Mouse (Mus musculus) bone marrow, adult 2 months (tissue): Measurements from ENCODE around the gene Zscan21. TPM values are rescaled to one million over a fixed set of nuclear protein-coding genes. Genes with fewer than 3 reads are reported as not detected.
"Not testable (repeated sequence)": the region's sequence is repeated elsewhere in the genome, so short reads cannot be mapped to it uniquely, and the experiment has no call there.

Experiments
- H3K27ac ChIP-seq: fragments of 200-500 bp; 2 replicates; pipeline ENCODE4 v1.5.1; 2012; ENCODE audit warnings: low read depth, mild to moderate bottlenecking, control low read depth, inconsistent platforms, low read length; ENCODE audit not compliant: control insufficient read depth, poor library complexity, insufficient read depth
- H3K4me1 ChIP-seq: fragments of 200-500 bp; 2 replicates; pipeline ENCODE4 v1.6.1; 2011; ENCODE audit warnings: low read length; ENCODE audit not compliant: control insufficient read depth, insufficient read depth
- H3K4me3 ChIP-seq: fragments of 200-500 bp; replicated peaks from 2 replicates; pipeline ENCODE3; 2011; ENCODE audit warnings: mild to moderate bottlenecking, low read depth, low read length, control low read depth; ENCODE audit not compliant: control insufficient read depth
- CTCF ChIP-seq: fragments of 200-500 bp; IDR thresholded peaks from 2 replicates; pipeline ENCODE4 v1.5.1; 2011; ENCODE audit warnings: low read length, control low read depth; ENCODE audit not compliant: control insufficient read depth, insufficient read depth
- POLR2A ChIP-seq: fragments of 200-500 bp; IDR thresholded peaks from 2 replicates; pipeline ENCODE4 v1.6.1; 2011; ENCODE audit warnings: low read depth, mild to moderate bottlenecking, control low read depth, low read length, borderline replicate concordance; ENCODE audit not compliant: control insufficient read depth
- WGBS: fragments of 180-500 bp; shearing (Covaris S2); methylation state at CpG from one replicate; pipeline ENCODE4 v1.1.7; 2018; 5-methylcytosine and 5-hydroxymethylcytosine counted together
- polyA plus RNA-seq: library from polyadenylated mRNA; stranded (reverse); fragments of >200 nt; gene quantifications from 2 replicates; pipeline ENCODE4 v1.2.4, GENCODE M21; 2011; ENCODE audit warnings: low replicate concordance; ENCODE audit not compliant: missing spikeins, insufficient read depth, insufficient read length

Zscan21 gene
- polyA plus RNA-seq, 1 experiment = 6.5 TPM

- Histone ChIP-seq H3K27ac (no peak overlapping the region), H3K4me3 (no peak overlapping the region), H3K4me1 (no peaks in the 10 kb centered on the region; the same call in 1 of the 2 replicates)
- WGBS = 89% methylated on average over 4 of the region's 4 CpGs
- TF ChIP-seq CTCF (no peak), POLR2A (no peak)
These were observed 23.9 kb upstream of the Zscan21 start for GRCm38 (mm10) chr5:138092771-138093170.

- H3K27ac ChIP-seq = no peak overlapping the region
These were observed 22.2 kb upstream of the Zscan21 start for GRCm38 (mm10) chr5:138094474-138094873.

GRCm38 (mm10) chr5:138104976-138105375 lies 11.7 kb upstream of the Zscan21 start:
- Histone ChIP-seq H3K4me3 (no peak overlapping the region), H3K4me1 (no peaks in the 10 kb centered on the region), H3K27ac (no peak overlapping the region)
- TF ChIP-seq POLR2A = no peak
- TF ChIP-seq CTCF = no peak
- WGBS = 88% methylated on average over 2 of the region's 2 CpGs

More at GRCm38 (mm10) chr5:138094474-138094873, 22.2 kb upstream of the Zscan21 start:
- no peak overlapping the region for H3K4me3 ChIP-seq
- TF ChIP-seq POLR2A (no peak), CTCF (no peak)
- no peaks in the 10 kb centered on the region for H3K4me1 ChIP-seq
- WGBS = 90% methylated on average over 6 of the region's 6 CpGs

GRCm38 (mm10) chr5:138107130-138107529 lies 9.6 kb upstream of the Zscan21 start:
- Histone ChIP-seq H3K27ac (no peak overlapping the region), H3K4me3 (no peak overlapping the region), H3K4me1 (no peaks in the 10 kb centered on the region)
- TF ChIP-seq CTCF = no peak
- no peak for TF ChIP-seq POLR2A
- 68% methylated on average over 3 of the region's 3 CpGs for WGBS

- not testable (repeated sequence) for H3K27ac ChIP-seq, H3K4me3 ChIP-seq, H3K4me1 ChIP-seq
- WGBS = 60% methylated on average over 4 of the region's 4 CpGs
These were observed 6.8 kb upstream of the Zscan21 start for GRCm38 (mm10) chr5:138109847-138110396.

GRCm38 (mm10) chr5:138117199-138118015 lies 704 bp downstream of the Zscan21 start:
- no peak for TF ChIP-seq CTCF
- no peak for TF ChIP-seq POLR2A
- 5% methylated on average over 16 of the region's 16 CpGs for WGBS

GRCm38 (mm10) chr5:138118041-138118440 lies 1.3 kb downstream of the Zscan21 start:
- H3K4me1 ChIP-seq = peaks cover 2% of the 10 kb centered on the region
- 32% methylated on average over 3 of the region's 3 CpGs for WGBS
- H3K27ac ChIP-seq = no peak overlapping the region
- no peak overlapping the region for H3K4me3 ChIP-seq
- TF ChIP-seq CTCF = no peak
- TF ChIP-seq POLR2A = no peak

More at GRCm38 (mm10) chr5:138117199-138118015, 704 bp downstream of the Zscan21 start:
- Histone ChIP-seq H3K4me3 (peak overlapping the region; percentile 99), H3K4me1 (peaks cover 2% of the 10 kb centered on the region), H3K27ac (peak overlapping the region; percentile 89)

- Histone ChIP-seq H3K4me3 (no peak overlapping the region), H3K27ac (no peak overlapping the region), H3K4me1 (no peaks in the 10 kb centered on the region)
- no peak for TF ChIP-seq POLR2A
- TF ChIP-seq CTCF = no peak
- WGBS = 86% methylated on average over 5 of the region's 5 CpGs
These were observed 15.8 kb downstream of the Zscan21 start for GRCm38 (mm10) chr5:138132425-138133064.
